Mouse (Mus musculus): ENCODE data around the gene Gm20388.
A peak's percentile ranks its signal among the peaks of the same experiment; 100 is the strongest.

The Gm20388 gene

GRCm38 (mm10) chr8:123332262-123333090 lies 3421.8 kb downstream of the Gm20388 start, which contains the start of gene Spire2:
Spire2 (plus strand) TSS chr8:123332713.
- peak; percentile 83 to 93 for DNase-seq

GRCm38 (mm10) chr8:123333091-123333587 lies 3422.5 kb downstream of the Gm20388 start:
- DNase-seq = no peak

GRCm38 (mm10) chr8:123333864-123334263 lies 3423.2 kb downstream of the Gm20388 start:
- peak in 1 of 2 experiments; percentile 21 for DNase-seq

DNA sequence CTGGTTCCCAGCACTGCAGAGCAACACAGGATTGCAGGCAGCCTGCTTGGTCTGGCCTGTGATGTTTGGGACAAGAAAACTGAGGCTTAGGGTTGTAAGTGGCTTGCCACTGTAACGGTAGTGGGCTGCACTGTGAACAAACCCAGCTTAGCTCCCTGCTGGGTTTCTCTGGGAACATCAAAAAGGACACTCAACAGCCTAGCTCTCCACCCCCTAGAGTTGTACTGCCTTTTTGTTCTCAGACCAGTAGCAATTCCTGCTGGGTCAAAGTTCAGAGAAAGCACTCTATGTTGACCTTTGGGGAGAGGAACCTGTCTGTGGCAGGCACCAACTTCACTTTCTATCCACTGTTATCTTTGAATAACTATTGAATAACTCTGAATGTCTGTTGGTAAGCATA lies 3423.8 kb downstream of the Gm20388 start:
- DNase-seq = no peak

DNA sequence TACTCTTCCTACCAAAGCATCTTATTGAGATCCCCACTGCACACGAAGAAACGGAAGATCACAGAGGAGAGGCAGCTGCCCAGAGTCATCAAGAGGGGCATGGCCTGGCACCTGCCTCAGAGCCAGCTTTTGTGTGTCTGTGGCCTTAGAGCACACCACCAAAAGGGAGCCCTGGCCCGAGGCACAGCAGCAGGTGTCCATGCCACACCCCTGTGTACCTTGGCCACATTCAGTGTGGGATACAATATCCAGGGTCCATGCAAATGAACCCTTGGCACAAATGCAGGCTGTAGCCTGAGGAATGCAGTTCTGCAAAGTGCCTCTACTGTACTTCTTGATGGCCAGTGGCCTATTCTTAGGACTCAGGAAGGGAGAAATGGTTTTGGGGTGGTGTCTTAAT lies 3426.8 kb downstream of the Gm20388 start:
- no peak for DNase-seq

GRCm38 (mm10) chr8:123340071-123340470 lies 3429.4 kb downstream of the Gm20388 start:
- no peak for DNase-seq

GRCm38 (mm10) chr8:123341040-123342015 lies 3430.7 kb downstream of the Gm20388 start:
- DNase-seq = no peak

- DNase-seq = no peak
These were observed 3431.6 kb downstream of the Gm20388 start for GRCm38 (mm10) chr8:123342253-123342652.

DNA sequence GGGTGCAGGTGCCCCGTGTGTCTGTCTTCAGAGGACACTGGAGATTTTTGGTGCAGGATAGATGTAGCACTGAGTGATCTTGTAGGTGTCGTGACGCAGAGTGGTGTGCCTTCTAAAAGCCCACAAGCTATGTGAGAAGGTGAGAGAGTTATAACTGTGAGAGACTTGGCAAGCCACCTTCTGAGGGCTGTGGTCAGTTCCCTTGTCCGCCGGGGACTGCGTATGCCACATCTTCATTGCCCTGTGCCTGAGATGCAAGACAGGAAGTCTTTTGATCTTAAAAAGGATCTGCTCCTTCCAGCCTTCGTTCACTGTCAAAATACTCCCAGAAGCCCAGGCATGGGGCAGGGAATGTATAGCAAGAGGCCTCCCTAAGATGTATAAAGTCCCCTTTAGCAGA lies 3432.3 kb downstream of the Gm20388 start:
- DNase-seq = no peak

GRCm38 (mm10) chr8:123343422-123343821 lies 3432.8 kb downstream of the Gm20388 start:
- no peak for DNase-seq

DNA sequence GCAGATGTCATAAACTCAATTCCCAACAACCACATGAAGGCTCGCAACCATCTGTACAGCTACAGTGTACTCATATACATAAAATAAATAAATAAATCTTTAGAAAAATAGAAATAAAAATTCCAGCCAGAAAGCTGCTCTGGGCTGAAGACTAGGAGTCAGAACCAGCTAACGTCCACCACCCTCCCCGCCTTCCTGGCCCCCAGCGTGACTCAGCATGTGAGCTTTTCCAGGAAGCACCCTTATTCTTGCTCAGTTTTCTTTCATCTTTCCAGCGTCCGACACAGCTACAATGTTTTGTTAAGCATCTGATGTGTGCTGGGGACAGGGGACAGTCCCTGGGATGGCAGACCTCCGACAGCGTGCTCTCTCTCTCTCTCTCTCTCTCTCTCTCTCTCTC lies 3434.5 kb downstream of the Gm20388 start:
- DNase-seq = no peak

GRCm38 (mm10) chr8:123345856-123346255 lies 3435.2 kb downstream of the Gm20388 start:
- no peak for DNase-seq

DNA sequence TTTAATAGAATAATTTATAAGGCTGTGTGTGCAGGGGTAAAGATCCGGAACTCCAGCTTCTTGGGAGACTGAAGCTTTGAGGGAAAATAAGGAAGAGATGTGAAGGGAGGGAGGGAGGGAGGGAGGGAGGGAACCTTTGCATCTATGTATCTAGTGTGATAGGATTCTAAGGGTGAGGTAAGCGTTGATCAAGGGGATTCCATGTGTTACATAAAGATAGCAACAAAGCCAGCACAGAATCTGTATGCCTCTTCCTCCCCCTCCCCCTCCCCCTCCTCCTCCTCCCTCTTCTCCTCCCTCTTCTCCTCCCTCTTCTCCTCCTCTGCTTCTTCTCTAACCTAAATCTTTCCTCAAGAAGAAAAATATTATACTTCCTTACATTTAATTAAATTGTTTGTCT lies 3436.7 kb downstream of the Gm20388 start:
- DNase-seq = no peak

- no peak for DNase-seq
These were observed 3437.7 kb downstream of the Gm20388 start for GRCm38 (mm10) chr8:123348237-123348843.

- DNase-seq = no peak
These were observed 3438.4 kb downstream of the Gm20388 start for GRCm38 (mm10) chr8:123349073-123349472.

GRCm38 (mm10) chr8:123352118-123352517 lies 3441.5 kb downstream of the Gm20388 start:
- no peak for DNase-seq

- peak; percentile 23 to 60 for DNase-seq
These were observed 3442.1 kb downstream of the Gm20388 start for GRCm38 (mm10) chr8:123352786-123353185.

- DNase-seq = no peak
These were observed 3442.6 kb downstream of the Gm20388 start for GRCm38 (mm10) chr8:123353216-123353615.

DNA sequence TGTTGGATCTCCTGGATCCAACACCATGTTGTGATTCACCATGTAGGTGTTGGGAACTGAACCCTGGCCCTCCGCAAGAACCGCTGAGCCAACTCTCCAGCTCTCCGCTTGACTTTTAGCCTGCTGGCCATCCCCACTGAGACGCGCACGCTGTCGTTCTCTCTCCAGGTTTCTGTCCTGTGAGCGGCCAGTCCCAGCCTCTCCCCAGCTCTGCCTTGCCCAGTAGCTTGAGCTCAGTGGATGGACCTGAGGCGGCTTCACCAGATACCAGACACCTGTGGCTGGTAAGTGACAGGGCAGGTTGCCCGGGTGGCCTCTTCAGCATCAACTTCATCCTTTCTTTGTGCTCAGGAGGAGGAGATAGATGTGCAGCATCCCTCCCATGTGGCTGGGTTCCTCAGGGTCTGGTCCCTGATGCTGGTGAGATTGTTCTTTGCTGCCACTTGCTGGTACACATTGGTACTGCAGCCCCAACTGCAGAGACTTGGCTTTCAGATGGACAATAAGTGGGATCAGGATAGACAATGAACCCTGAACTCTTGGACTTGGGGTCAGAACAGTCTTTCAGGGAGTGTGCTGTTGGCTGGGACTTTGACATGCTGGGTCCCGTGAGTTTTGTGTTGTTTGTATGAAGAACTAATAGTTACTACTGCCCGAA lies 3450.6 kb downstream of the Gm20388 start:
- peak; percentile 88 to 89 for DNase-seq

DNA sequence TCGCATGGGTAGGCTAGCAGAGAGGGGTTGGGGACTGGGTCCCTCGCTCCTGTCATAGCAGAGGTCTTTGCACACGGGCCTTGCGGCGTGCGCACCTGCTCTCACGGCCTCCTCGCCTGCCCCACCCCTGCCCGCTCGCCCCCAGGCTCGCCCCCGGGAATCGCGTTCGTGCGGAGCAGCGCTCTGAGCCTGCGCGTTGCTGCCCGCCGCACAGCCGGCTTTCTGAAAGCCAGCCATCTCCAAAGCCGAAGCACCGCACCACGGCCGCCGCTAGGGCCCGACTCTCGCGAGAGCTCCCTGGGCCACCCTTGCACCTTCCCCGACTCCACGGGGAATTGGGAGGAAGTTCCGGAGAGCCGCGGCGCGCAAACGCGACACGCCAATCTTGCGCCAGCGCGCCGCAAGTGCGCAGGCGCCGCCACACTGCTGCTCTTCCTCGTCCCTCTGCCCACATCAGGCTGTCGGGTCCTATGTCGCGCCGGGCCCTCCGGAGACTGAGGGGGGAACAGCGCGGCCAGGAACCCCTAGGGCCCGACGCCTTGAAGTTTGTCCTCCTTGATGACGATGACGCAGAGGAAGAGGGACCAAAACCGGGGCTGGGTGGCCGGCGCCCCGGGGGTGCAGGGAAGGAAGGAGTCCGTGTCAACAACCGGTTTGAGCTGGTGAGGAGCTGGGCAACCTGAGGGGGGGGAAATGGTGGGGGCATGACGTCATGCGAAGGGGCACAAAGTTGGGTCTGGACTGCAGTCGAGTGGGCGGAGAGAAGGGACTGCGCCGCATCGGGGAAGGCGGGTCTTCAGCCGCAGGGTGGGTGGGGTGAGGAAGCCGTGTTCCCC lies 3463.0 kb downstream of the Gm20388 start, which contains the start of gene Tcf25:
Gene Tcf25, plus strand, starts transcription at position 351 of the 836 bp plus-strand sequence.
- peak; percentile 98 for DNase-seq

- peak; percentile 92 to 97 for DNase-seq
These were observed 3463.6 kb downstream of the Gm20388 start for GRCm38 (mm10) chr8:123374239-123374578.
